15 mouse cellular contexts compared by ENCODE assay signal in genomic region chr14:123138743-123139705, GRCm38 (mm10).
DNase-seq lines count a peak whose midpoint lies in the region; ATAC-seq lines count a peak whose summit lies in the region.
"Had no signal": no experiment of that assay in that cellular context is flagged by ENCODE, and none has a peak within 500 bp of the region (broad histone marks: within the 10 kb centered on the region; RNA-seq: fewer than 3 reads in every experiment).

No protein-coding gene starts in this region.

- no peak overlapping the region for H3K4me2 ChIP-seq in forebrain, embryonic 13.5 days
- no peak overlapping the region for H3K4me2 ChIP-seq in neural tube, embryonic 12.5 days (replicated peaks)
- H3K4me2 ChIP-seq: embryonic facial prominence, embryonic 12.5 days had no signal

- peaks cover 19% of the 10 kb centered on the region for H3K4me1 ChIP-seq in forebrain, embryonic 13.5 days
- 0 out of 2 replicates have a peak, but pooled peaks cover 4% of the 10 kb centered on the region for H3K4me1 ChIP-seq in neural tube, embryonic 12.5 days
- H3K4me1 ChIP-seq: embryonic facial prominence, embryonic 12.5 days had no signal

- intact Hi-C loops in left cerebral cortex, postnatal 25 days (cut with DNase I): loop anchor here (1.0 kb wide), 1 partner anchor 94 kb away; no protein-coding TSS in a partner anchor

- peak; percentile 96 for ATAC-seq in forebrain, embryonic 13.5 days
- ATAC-seq in neural tube, embryonic 12.5 days (ENCODE audit: low FRiP score, low read depth): peak; percentile 93
- ATAC-seq: inflammation-experienced regulatory T-cells, adult 6 months had no signal

- H3K4me3 ChIP-seq in forebrain, embryonic 13.5 days: no peak overlapping the region
- H3K4me3 ChIP-seq in neural tube, embryonic 12.5 days: no peak overlapping the region
- H3K4me3 ChIP-seq: embryonic facial prominence, embryonic 12.5 days had no signal

- H3K27me3 ChIP-seq in forebrain, embryonic 13.5 days: no peaks in the 10 kb centered on the region
- no peaks in the 10 kb centered on the region for H3K27me3 ChIP-seq in neural tube, embryonic 12.5 days (replicated peaks)
- H3K27me3 ChIP-seq: embryonic facial prominence, embryonic 12.5 days had no signal

- no peak overlapping the region for H3K9ac ChIP-seq in forebrain, embryonic 13.5 days
- H3K9ac ChIP-seq in neural tube, embryonic 12.5 days: no peak overlapping the region
- H3K9ac ChIP-seq: embryonic facial prominence, embryonic 12.5 days had no signal

- WGBS in forebrain, embryonic 13.5 days: 32% methylated on average over 6 of the region's 6 CpGs
- WGBS in neural tube, embryonic 12.5 days: 40% methylated on average over 6 of the region's 6 CpGs

- H3K27ac ChIP-seq in forebrain, embryonic 13.5 days: peak overlapping the region; percentile 37; the same call in 1 of the 2 replicates
- no peak overlapping the region for H3K27ac ChIP-seq in neural tube, embryonic 12.5 days
- H3K27ac ChIP-seq: embryonic facial prominence, embryonic 12.5 days had no signal

- DNase-seq in left cerebral cortex, postnatal 25 days (ENCODE audit: low spot score in 2 of 2): peak; percentile 6 to 54
- DNase-seq in left cerebral cortex, adult 8-10 months (ENCODE audit: low spot score in 2 of 2): no peak
- peak; percentile 10 to 26 for DNase-seq in layer of hippocampus, adult 8-10 months (ENCODE audit: low spot score in 2 of 2)
- DNase-seq in MN1 (ENCODE audit: low spot score): no peak
- no peak for DNase-seq in kidney, postnatal 4 days
- DNase-seq in testis, postnatal 14 days (ENCODE audit: low spot score): no peak
- DNase-seq: adrenal gland, postnatal 25 days; cerebellum, adult 8-10 months; lung, postnatal 36 days; spleen, adult 18-20 months; thymus, adult 2 months had no signal

- no peaks in the 10 kb centered on the region for H3K36me3 ChIP-seq in forebrain, embryonic 13.5 days (ENCODE audit: poor library complexity, severe bottlenecking)
- H3K36me3 ChIP-seq in neural tube, embryonic 12.5 days: no peaks in the 10 kb centered on the region
- H3K36me3 ChIP-seq: embryonic facial prominence, embryonic 12.5 days had no signal

- H3K9me3 ChIP-seq in forebrain, embryonic 13.5 days (replicated peaks): no peaks in the 10 kb centered on the region
- H3K9me3 ChIP-seq in neural tube, embryonic 12.5 days: no peaks in the 10 kb centered on the region
- H3K9me3 ChIP-seq: embryonic facial prominence, embryonic 12.5 days had no signal

Comparison
In these comparisons a context has a peak if more than half of its experiments do, and no peak if none do; other contexts are left out.
1. DNase-seq: peak in left cerebral cortex, postnatal 25 days (2 of 2) and layer of hippocampus, adult 8-10 months (2 of 2); none in left cerebral cortex, adult 8-10 months (0 of 2), MN1 (single experiment), kidney, postnatal 4 days (0 of 2) and testis, postnatal 14 days (single experiment).